15 mouse cellular contexts compared by ENCODE assay signal in genomic region chr2:118729816-118730621, GRCm38 (mm10). TPM values are rescaled to one million over a fixed set of nuclear protein-coding genes. Genes with fewer than 3 reads are reported as not detected.
"Had no signal": no experiment of that assay in that cellular context is flagged by ENCODE, and none has a peak within 500 bp of the region (broad histone marks: within the 10 kb centered on the region; RNA-seq: fewer than 3 reads in every experiment).

No protein-coding gene starts in this region.

- H3K4me2 ChIP-seq: limb, embryonic 13.5 days; lung, embryonic 15.5 days; midbrain, embryonic 12.5 days; midbrain, embryonic 15.5 days; stomach, embryonic 15.5 days had no signal

- ATAC-seq: intestine, postnatal 0 days; midbrain, embryonic 15.5 days had no signal

- H3K27ac ChIP-seq: layer of hippocampus, adult 2 months; limb, embryonic 13.5 days; liver, embryonic 14.5 days; midbrain, embryonic 12.5 days; midbrain, embryonic 15.5 days; stomach, embryonic 15.5 days had no signal

- H3K9me3 ChIP-seq: limb, embryonic 10.5 days; limb, embryonic 13.5 days; lung, embryonic 15.5 days; midbrain, embryonic 12.5 days; midbrain, embryonic 15.5 days; stomach, embryonic 15.5 days had no signal

- H3K4me3 ChIP-seq: layer of hippocampus, adult 2 months; limb, embryonic 10.5 days; limb, embryonic 13.5 days; lung, embryonic 15.5 days; midbrain, embryonic 12.5 days; midbrain, embryonic 15.5 days; stomach, embryonic 15.5 days had no signal

- H3K9ac ChIP-seq: limb, embryonic 13.5 days; liver, embryonic 14.5 days; liver, postnatal 0 days; lung, embryonic 15.5 days; midbrain, embryonic 12.5 days; midbrain, embryonic 15.5 days; stomach, embryonic 15.5 days had no signal

- H3K36me3 ChIP-seq: limb, embryonic 10.5 days; limb, embryonic 13.5 days; lung, embryonic 15.5 days; midbrain, embryonic 12.5 days; midbrain, embryonic 15.5 days; stomach, embryonic 15.5 days had no signal

RNA-seq across cellular contexts. Expression of gene Ankrd63, which starts 26.3 kb away (rescaled TPM):
- polyA plus RNA-seq: limb, embryonic 10.5 days; midbrain, embryonic 12.5 days; midbrain, embryonic 15.5 days; neural tube, embryonic 11.5 days; neural tube, embryonic 14.5 days had no signal

RNA-seq across cellular contexts. Expression of gene Phgr1, which starts 42.5 kb away (rescaled TPM):
- polyA plus RNA-seq: kidney, adult 2 months; kidney, embryonic 14.5 days; kidney, postnatal 0 days; limb, embryonic 10.5 days; limb, embryonic 13.5 days; liver, embryonic 14.5 days; liver, postnatal 0 days; lung, embryonic 15.5 days; midbrain, embryonic 12.5 days; midbrain, embryonic 15.5 days; neural tube, embryonic 11.5 days; neural tube, embryonic 14.5 days had no signal
